Mouse (Mus musculus): ENCODE results near the gene Hibadh. TPM values are rescaled to one million over a fixed set of nuclear protein-coding genes. Genes with fewer than 3 reads are reported as not detected.

Hibadh gene
- polyA plus RNA-seq, 1 experiment from 2014 or later = 104 TPM

- no peak overlapping the region for H3K4me3 ChIP-seq
- no peaks in the 10 kb centered on the region for H3K27me3 ChIP-seq
- no peaks in the 10 kb centered on the region for H3K36me3 ChIP-seq
- H3K9me3 ChIP-seq = no peaks in the 10 kb centered on the region
- ATAC-seq (ENCODE audit: borderline replicate concordance, extremely low read depth, low FRiP score, low TSS enrichment) = no peak
- whole genome bisulfite sequencing = 85% methylated on average over 4 of the region's 4 CpGs
- peaks cover 9% of the 10 kb centered on the region; the same call in 1 of the 2 replicates for H3K4me1 ChIP-seq
- H3K27ac ChIP-seq = no peak overlapping the region
- no peak overlapping the region for H3K9ac ChIP-seq
- no peak overlapping the region for H3K4me2 ChIP-seq
These were observed 2.9 kb downstream of the Hibadh start for GRCm38 (mm10) chr6:52637337-52637736.

GRCm38 (mm10) chr6:52635395-52635794, 4.8 kb downstream of the Hibadh start:
- Histone ChIP-seq H3K9me3 (no peaks in the 10 kb centered on the region), H3K4me1 (peaks cover 9% of the 10 kb centered on the region; the same call in 1 of the 2 replicates), H3K4me3 (no peak overlapping the region), H3K4me2 (no peak overlapping the region), H3K36me3 (no peaks in the 10 kb centered on the region), H3K9ac (no peak overlapping the region), H3K27ac (no peak overlapping the region), H3K27me3 (no peaks in the 10 kb centered on the region)
- no peak for ATAC-seq (ENCODE audit: borderline replicate concordance, extremely low read depth, low FRiP score, low TSS enrichment)
- WGBS = 57% methylated on average over 2 of the region's 2 CpGs

GRCm38 (mm10) chr6:52630625-52631024, 9.6 kb downstream of the Hibadh start:
- no peak for ATAC-seq (ENCODE audit: borderline replicate concordance, extremely low read depth, low FRiP score, low TSS enrichment)
- no peak overlapping the region for H3K27ac ChIP-seq
- peaks cover 12% of the 10 kb centered on the region; the same call in 1 of the 2 replicates for H3K36me3 ChIP-seq
- 93% methylated on average over 4 of the region's 4 CpGs for WGBS
- H3K4me3 ChIP-seq = no peak overlapping the region
- H3K9ac ChIP-seq = no peak overlapping the region
- H3K4me2 ChIP-seq = no peak overlapping the region
- no peaks in the 10 kb centered on the region for H3K27me3 ChIP-seq
- H3K4me1 ChIP-seq = no peaks in the 10 kb centered on the region
- no peaks in the 10 kb centered on the region for H3K9me3 ChIP-seq

GRCm38 (mm10) chr6:52629180-52629579, 11.0 kb downstream of the Hibadh start:
- Histone ChIP-seq H3K9ac (no peak overlapping the region), H3K9me3 (no peaks in the 10 kb centered on the region), H3K36me3 (peaks cover 14% of the 10 kb centered on the region; the same call in 1 of the 2 replicates), H3K4me3 (no peak overlapping the region), H3K4me1 (no peaks in the 10 kb centered on the region), H3K27ac (no peak overlapping the region), H3K27me3 (no peaks in the 10 kb centered on the region), H3K4me2 (no peak overlapping the region)
- ATAC-seq (ENCODE audit: borderline replicate concordance, extremely low read depth, low FRiP score, low TSS enrichment) = no peak
- WGBS = 89% methylated on average over 4 of the region's 4 CpGs

GRCm38 (mm10) chr6:52626735-52627134, 13.5 kb downstream of the Hibadh start:
- ATAC-seq (ENCODE audit: borderline replicate concordance, extremely low read depth, low FRiP score, low TSS enrichment) = no peak
- Histone ChIP-seq H3K9ac (no peak overlapping the region), H3K4me3 (no peak overlapping the region), H3K9me3 (no peaks in the 10 kb centered on the region), H3K27ac (no peak overlapping the region), H3K36me3 (peaks cover 15% of the 10 kb centered on the region; the same call in 1 of the 2 replicates), H3K27me3 (no peaks in the 10 kb centered on the region), H3K4me1 (peaks cover 9% of the 10 kb centered on the region; the same call in 1 of the 2 replicates), H3K4me2 (no peak overlapping the region)
- 86% methylated on average over 4 of the region's 4 CpGs for WGBS

GRCm38 (mm10) chr6:52623741-52624140, 16.4 kb downstream of the Hibadh start:
- Histone ChIP-seq H3K9ac (no peak overlapping the region), H3K27ac (no peak overlapping the region), H3K27me3 (no peaks in the 10 kb centered on the region), H3K4me1 (peaks cover 12% of the 10 kb centered on the region; the same call in 1 of the 2 replicates), H3K4me2 (no peak overlapping the region), H3K36me3 (peaks cover 20% of the 10 kb centered on the region; the same call in 1 of the 2 replicates), H3K9me3 (no peaks in the 10 kb centered on the region), H3K4me3 (no peak overlapping the region)
- no peak for ATAC-seq (ENCODE audit: borderline replicate concordance, extremely low read depth, low FRiP score, low TSS enrichment)
- 91% methylated on average over 3 of the region's 3 CpGs for WGBS

- WGBS = 33% methylated on average over 11 of the region's 11 CpGs
- H3K4me1 ChIP-seq = peaks cover 12% of the 10 kb centered on the region; the same call in 1 of the 2 replicates
- ATAC-seq (ENCODE audit: borderline replicate concordance, extremely low read depth, low FRiP score, low TSS enrichment) = peak; percentile 65; the same call in 1 of the 2 replicates
- H3K27ac ChIP-seq = peak overlapping the region; percentile 42
- H3K9ac ChIP-seq = no peak overlapping the region
- H3K9me3 ChIP-seq = no peaks in the 10 kb centered on the region
- H3K27me3 ChIP-seq = no peaks in the 10 kb centered on the region
- peaks cover 20% of the 10 kb centered on the region; the same call in 1 of the 2 replicates for H3K36me3 ChIP-seq
- no peak overlapping the region for H3K4me2 ChIP-seq
- no peak overlapping the region for H3K4me3 ChIP-seq
These were observed 18.3 kb downstream of the Hibadh start for GRCm38 (mm10) chr6:52621731-52622480.

- Histone ChIP-seq H3K4me2 (no peak overlapping the region), H3K36me3 (peaks cover 16% of the 10 kb centered on the region; the same call in 1 of the 2 replicates), H3K27ac (no peak overlapping the region), H3K27me3 (no peaks in the 10 kb centered on the region), H3K9ac (no peak overlapping the region), H3K4me1 (peaks cover 12% of the 10 kb centered on the region; the same call in 1 of the 2 replicates), H3K4me3 (no peak overlapping the region), H3K9me3 (no peaks in the 10 kb centered on the region)
- ATAC-seq (ENCODE audit: borderline replicate concordance, extremely low read depth, low FRiP score, low TSS enrichment) = no peak
- WGBS = 39% methylated on average over 2 of the region's 2 CpGs
These were observed 20.1 kb downstream of the Hibadh start for GRCm38 (mm10) chr6:52620090-52620489.

- no peaks in the 10 kb centered on the region for H3K36me3 ChIP-seq
- peak overlapping the region; percentile 85 for H3K27ac ChIP-seq
- H3K4me2 ChIP-seq = peak overlapping the region; percentile 7
- ATAC-seq (ENCODE audit: borderline replicate concordance, extremely low read depth, low FRiP score, low TSS enrichment) = peak; percentile 83
- peaks cover 12% of the 10 kb centered on the region for H3K4me1 ChIP-seq
- H3K27me3 ChIP-seq = no peaks in the 10 kb centered on the region
- H3K9me3 ChIP-seq = no peaks in the 10 kb centered on the region
- no peak overlapping the region for H3K4me3 ChIP-seq
- H3K9ac ChIP-seq = no peak overlapping the region
- WGBS = 45% methylated on average over 6 of the region's 6 CpGs
These were observed 30.4 kb downstream of the Hibadh start for GRCm38 (mm10) chr6:52609626-52610352.

- no peak overlapping the region for H3K4me3 ChIP-seq
- no peaks in the 10 kb centered on the region for H3K36me3 ChIP-seq
- no peaks in the 10 kb centered on the region for H3K27me3 ChIP-seq
- 83% methylated on average over 4 of the region's 4 CpGs for WGBS
- peaks cover 12% of the 10 kb centered on the region for H3K4me1 ChIP-seq
- H3K27ac ChIP-seq = no peak overlapping the region
- H3K9me3 ChIP-seq = no peaks in the 10 kb centered on the region
- no peak overlapping the region for H3K9ac ChIP-seq
- H3K4me2 ChIP-seq = no peak overlapping the region
- no peak for ATAC-seq (ENCODE audit: borderline replicate concordance, extremely low read depth, low FRiP score, low TSS enrichment)
These were observed 32.1 kb downstream of the Hibadh start for GRCm38 (mm10) chr6:52608121-52608520.

GRCm38 (mm10) chr6:52606746-52607347, 33.3 kb downstream of the Hibadh start:
- Histone ChIP-seq H3K4me1 (peaks cover 10% of the 10 kb centered on the region; the same call in 1 of the 2 replicates), H3K4me2 (no peak overlapping the region), H3K9me3 (no peaks in the 10 kb centered on the region), H3K27ac (0 out of 2 replicates have a peak overlapping the region, but pooled peaks have one; percentile 24), H3K36me3 (no peaks in the 10 kb centered on the region), H3K27me3 (no peaks in the 10 kb centered on the region), H3K4me3 (no peak overlapping the region), H3K9ac (no peak overlapping the region)
- WGBS = 69% methylated on average over 7 of the region's 7 CpGs
- ATAC-seq (ENCODE audit: borderline replicate concordance, extremely low read depth, low FRiP score, low TSS enrichment) = no peak
